Mouse (Mus musculus) liver, embryonic 11.5 days (tissue): ENCODE measurements around the gene Gm42669. TPM values are rescaled to one million over a fixed set of nuclear protein-coding genes. Genes with fewer than 3 reads are reported as not detected.
A peak's percentile ranks its signal among the peaks of the same experiment; 100 is the strongest.

Experiments used
- ATAC-seq: fragments of 200-750 bp; cut with Nextera tagmentation; replicated peaks from 2 replicates; pipeline ENCODE4 v1.8.0; 2017; ENCODE audit warnings: moderate number of reproducible peaks, mild to moderate bottlenecking, moderate TSS enrichment, moderate library complexity; ENCODE audit not compliant: low FRiP score
- DNase-seq: peaks from one replicate; pipeline ENCODE4 v3.0.0-alpha.2; 2017; ENCODE audit warnings: low spot score
- H3K27ac ChIP-seq: fragments of 300-500 bp; sonication (generic); 2 replicates; pipeline ENCODE4 v1.5.1; 2014; ENCODE audit warnings: mild to moderate bottlenecking, low read depth, low read length, control low read depth
- H3K27me3 ChIP-seq: fragments of 300-500 bp; sonication (generic); replicated peaks from 2 replicates; pipeline ENCODE4 v1.6.1; 2014; ENCODE audit warnings: low read length, mixed read lengths; ENCODE audit not compliant: control insufficient read depth, insufficient read depth
- H3K36me3 ChIP-seq: fragments of 300-500 bp; sonication (generic); 2 replicates; pipeline ENCODE4 v1.6.1; 2014; ENCODE audit warnings: mild to moderate bottlenecking, low read length, moderate library complexity, mixed read lengths; ENCODE audit not compliant: control insufficient read depth, insufficient read depth
- H3K4me1 ChIP-seq: fragments of 300-500 bp; sonication (generic); replicated peaks from 2 replicates; pipeline ENCODE4 v1.6.1; 2014; ENCODE audit warnings: low read length, mixed read lengths; ENCODE audit not compliant: control insufficient read depth, insufficient read depth
- H3K4me2 ChIP-seq: fragments of 300-500 bp; sonication (generic); 2 replicates; pipeline ENCODE4 v1.6.1; 2014; ENCODE audit warnings: mild to moderate bottlenecking, control low read depth, moderate library complexity
- H3K4me3 ChIP-seq: fragments of 300-500 bp; sonication (generic); 2 replicates; pipeline ENCODE4 v1.5.1; 2014; ENCODE audit warnings: low read depth, low read length, control low read depth
- H3K9ac ChIP-seq: fragments of 300-500 bp; sonication (generic); 2 replicates; pipeline ENCODE4 v1.6.1; 2014; ENCODE audit warnings: low read depth, low read length, control low read depth
- H3K9me3 ChIP-seq: fragments of 300-500 bp; sonication (generic); 2 replicates; pipeline ENCODE4 v1.6.1; 2016; ENCODE audit warnings: low read length, inconsistent platforms, mixed read lengths; ENCODE audit not compliant: control insufficient read depth
- WGBS: fragments of 180-500 bp; shearing (Covaris S2); extraction: QIAGEN DNeasy Blood & Tissue Kit; methylation state at CpG from one replicate; pipeline ENCODE4 v1.1.7; 2014; 5-methylcytosine and 5-hydroxymethylcytosine counted together
- polyA plus RNA-seq: library from polyadenylated mRNA; unstranded; fragments of >200 nt; fragmentation: Nextera tagmentation; extraction: Ambion mirVana; gene quantifications from 2 replicates; pipeline ENCODE4 v1.2.1, GENCODE M21; 2014

Gene Gm42669
- polyA plus RNA-seq, 1 experiment from 2014 or later: 0.44 TPM

- ATAC-seq (peak; percentile 97), DNase-seq (peak; percentile 91)
- Histone ChIP-seq H3K4me1 (no peaks in the 10 kb centered on the region), H3K4me3 (peak within 1 kb of the TSS; percentile 76), H3K36me3 (peaks cover 3% of the 10 kb centered on the region), H3K27ac (peak within 1 kb of the TSS; percentile 77), H3K9ac (peak within 1 kb of the TSS; percentile 86), H3K4me2 (peak within 1 kb of the TSS; percentile 78), H3K27me3 (no peaks in the 10 kb centered on the region), H3K9me3 (no peaks in the 10 kb centered on the region)
- under 1% methylated on average over 59 of the region's 64 CpGs for WGBS
Measured at GRCm38 (mm10) chr5:107597301-107598077, 90.1 kb downstream of the Gm42669 start, which contains the start of the genes Rpap2 and Glmn. Gene Rpap2 (plus strand): TSS chr5:107597373. Gene Glmn (minus strand): TSS chr5:107597888.

GRCm38 (mm10) chr5:107598380-107598779 lies 91.0 kb downstream of the Gm42669 start:
- Histone ChIP-seq H3K27ac (no peak overlapping the region), H3K4me3 (peak overlapping the region; percentile 76), H3K36me3 (peaks cover 9% of the 10 kb centered on the region), H3K9ac (peak overlapping the region; percentile 86), H3K9me3 (no peaks in the 10 kb centered on the region), H3K4me2 (peak overlapping the region; percentile 78), H3K4me1 (no peaks in the 10 kb centered on the region), H3K27me3 (no peaks in the 10 kb centered on the region)
- ATAC-seq: no peak
- no peak for DNase-seq
- WGBS: 17% methylated on average over 4 of the region's 4 CpGs

- Histone ChIP-seq H3K4me2 (no peak overlapping the region), H3K36me3 (peaks cover 7% of the 10 kb centered on the region), H3K4me3 (no peak overlapping the region), H3K9me3 (no peaks in the 10 kb centered on the region), H3K4me1 (no peaks in the 10 kb centered on the region), H3K27ac (no peak overlapping the region), H3K27me3 (no peaks in the 10 kb centered on the region), H3K9ac (no peak overlapping the region)
- 4% methylated on average over 2 of the region's 2 CpGs for WGBS
- no peak for DNase-seq
- no peak for ATAC-seq
Measured at GRCm38 (mm10) chr5:107611224-107611623, 103.8 kb downstream of the Gm42669 start.

- no peaks in the 10 kb centered on the region for H3K9me3 ChIP-seq
- DNase-seq: no peak
- WGBS: 84% methylated on average over 6 of the region's 6 CpGs
- no peak for ATAC-seq
- H3K27ac ChIP-seq: no peak overlapping the region
- H3K36me3 ChIP-seq: peaks cover 10% of the 10 kb centered on the region
- no peaks in the 10 kb centered on the region for H3K27me3 ChIP-seq
- H3K9ac ChIP-seq: no peak overlapping the region
- no peak overlapping the region for H3K4me3 ChIP-seq
- H3K4me1 ChIP-seq: no peaks in the 10 kb centered on the region
- no peak overlapping the region for H3K4me2 ChIP-seq
Measured at GRCm38 (mm10) chr5:107617986-107618385, 110.6 kb downstream of the Gm42669 start.

- H3K9me3 ChIP-seq: no peaks in the 10 kb centered on the region
- H3K36me3 ChIP-seq: peaks cover 4% of the 10 kb centered on the region; the same call in 1 of the 2 replicates
- no peaks in the 10 kb centered on the region for H3K27me3 ChIP-seq
- H3K4me2 ChIP-seq: no peak overlapping the region
- no peak overlapping the region for H3K4me3 ChIP-seq
- H3K27ac ChIP-seq: no peak overlapping the region
- no peak overlapping the region for H3K9ac ChIP-seq
- DNase-seq (no peak), ATAC-seq (no peak)
- WGBS: 83% methylated on average over 3 of the region's 3 CpGs
- no peaks in the 10 kb centered on the region for H3K4me1 ChIP-seq
Measured at GRCm38 (mm10) chr5:107621327-107621726, 113.9 kb downstream of the Gm42669 start.

Other genes starting within 250 kb of the Gm42669 start
- 38.2 and 39.7 TPM in 2 replicates for gene Tgfbr3, start 218.0 kb upstream of the Gm42669 start, polyA plus RNA-seq
- 0.68 and 0.84 TPM in 2 replicates for gene Brdt, start 176.5 kb upstream of the Gm42669 start, polyA plus RNA-seq
- 0.29 and 0.48 TPM in 2 replicates for gene Ephx4, start 104.9 kb upstream of the Gm42669 start, polyA plus RNA-seq
- gene Lpcat2b, start 76.1 kb upstream of the Gm42669 start, polyA plus RNA-seq: not detected in 2 replicates
- 2.5 and 2.6 TPM in 2 replicates for gene Btbd8, start 69.6 kb upstream of the Gm42669 start, polyA plus RNA-seq
- gene 1700028K03Rik, start 27.1 kb downstream of the Gm42669 start, polyA plus RNA-seq: 0.05 and 0.12 TPM in 2 replicates
- 15.0 and 17.1 TPM in 2 replicates for gene Rpap2, start 89.8 kb downstream of the Gm42669 start, polyA plus RNA-seq
- 20.6 and 22.7 TPM in 2 replicates for gene Glmn, start 90.3 kb downstream of the Gm42669 start, polyA plus RNA-seq
- 0.22 and 0.30 TPM in 2 replicates for gene Gfi1, start 218.4 kb downstream of the Gm42669 start, polyA plus RNA-seq